Mouse (Mus musculus): Measurements from ENCODE around the gene Ms4a6d. TPM values are rescaled to one million over a fixed set of nuclear protein-coding genes. Genes with fewer than 3 reads are reported as not detected.

Ms4a6d gene
- 8.9 TPM for polyA plus RNA-seq (2014; fragmentation: Illumina TruSeq; extraction: RNeasy Lipid Tissue Mini Kit (QIAGEN cat#74804); ENCODE audit: insufficient read depth, low read depth, low replicate concordance)

GRCm38 (mm10) chr19:11604603-11605002 lies at the start of gene Ms4a6d:
TSS of gene Ms4a6d (minus strand) at chr19:11604849.

GRCm38 (mm10) chr19:11640732-11641131 lies 36.1 kb upstream of the Ms4a6d start, which contains the start of gene Ms4a3:
TSS of gene Ms4a3 (minus strand) at chr19:11640851.

GRCm38 (mm10) chr19:11623551-11623950 lies 18.9 kb upstream of the Ms4a6d start, which contains the start of gene Ms4a2:
TSS of gene Ms4a2 (minus strand) at chr19:11623719.

Other genes starting within 250 kb of the Ms4a6d start
- 3.3 TPM for gene Ms4a4a, start 229.3 kb downstream of the Ms4a6d start, polyA plus RNA-seq (2014; fragmentation: Illumina TruSeq; extraction: RNeasy Lipid Tissue Mini Kit (QIAGEN cat#74804); ENCODE audit: insufficient read depth, low read depth, low replicate concordance)
- 13.2 TPM for gene Ms4a4c, start 200.1 kb downstream of the Ms4a6d start, polyA plus RNA-seq (2014; fragmentation: Illumina TruSeq; extraction: RNeasy Lipid Tissue Mini Kit (QIAGEN cat#74804); ENCODE audit: insufficient read depth, low read depth, low replicate concordance)
- gene Ms4a4b, start 161.3 kb downstream of the Ms4a6d start, polyA plus RNA-seq (2014; fragmentation: Illumina TruSeq; extraction: RNeasy Lipid Tissue Mini Kit (QIAGEN cat#74804); ENCODE audit: insufficient read depth, low read depth, low replicate concordance), result 27.2 TPM
- gene Ms4a6c, start 135.5 kb downstream of the Ms4a6d start, polyA plus RNA-seq (2014; fragmentation: Illumina TruSeq; extraction: RNeasy Lipid Tissue Mini Kit (QIAGEN cat#74804); ENCODE audit: insufficient read depth, low read depth, low replicate concordance), result 20.5 TPM
- gene Gm8369, start 118.9 kb downstream of the Ms4a6d start, polyA plus RNA-seq (2014; fragmentation: Illumina TruSeq; extraction: RNeasy Lipid Tissue Mini Kit (QIAGEN cat#74804); ENCODE audit: insufficient read depth, low read depth, low replicate concordance), result 15.9 TPM
- 17.9 TPM for gene Ms4a6b, start 88.3 kb downstream of the Ms4a6d start, polyA plus RNA-seq (2014; fragmentation: Illumina TruSeq; extraction: RNeasy Lipid Tissue Mini Kit (QIAGEN cat#74804); ENCODE audit: insufficient read depth, low read depth, low replicate concordance)
- gene Ms4a4d, start 68.0 kb downstream of the Ms4a6d start, polyA plus RNA-seq (2014; fragmentation: Illumina TruSeq; extraction: RNeasy Lipid Tissue Mini Kit (QIAGEN cat#74804); ENCODE audit: insufficient read depth, low read depth, low replicate concordance), result 40.6 TPM
- gene Ms4a2, start 18.9 kb upstream of the Ms4a6d start, polyA plus RNA-seq (2014; fragmentation: Illumina TruSeq; extraction: RNeasy Lipid Tissue Mini Kit (QIAGEN cat#74804); ENCODE audit: insufficient read depth, low read depth, low replicate concordance), result 0.43 TPM
- gene Ms4a3, start 36.0 kb upstream of the Ms4a6d start, polyA plus RNA-seq (2014; fragmentation: Illumina TruSeq; extraction: RNeasy Lipid Tissue Mini Kit (QIAGEN cat#74804); ENCODE audit: insufficient read depth, low read depth, low replicate concordance), result not detected
- gene Oosp2, start 55.7 kb upstream of the Ms4a6d start, polyA plus RNA-seq (2014; fragmentation: Illumina TruSeq; extraction: RNeasy Lipid Tissue Mini Kit (QIAGEN cat#74804); ENCODE audit: insufficient read depth, low read depth, low replicate concordance), result not detected
- gene Oosp1, start 86.3 kb upstream of the Ms4a6d start, polyA plus RNA-seq (2014; fragmentation: Illumina TruSeq; extraction: RNeasy Lipid Tissue Mini Kit (QIAGEN cat#74804); ENCODE audit: insufficient read depth, low read depth, low replicate concordance), result 0.43 TPM
- gene Oosp3, start 92.2 kb upstream of the Ms4a6d start, polyA plus RNA-seq (2014; fragmentation: Illumina TruSeq; extraction: RNeasy Lipid Tissue Mini Kit (QIAGEN cat#74804); ENCODE audit: insufficient read depth, low read depth, low replicate concordance), result not detected
- gene Gif, start 142.7 kb upstream of the Ms4a6d start, polyA plus RNA-seq (2014; fragmentation: Illumina TruSeq; extraction: RNeasy Lipid Tissue Mini Kit (QIAGEN cat#74804); ENCODE audit: insufficient read depth, low read depth, low replicate concordance), result not detected
- 21.3 TPM for gene Mrpl16, start 165.5 kb upstream of the Ms4a6d start, polyA plus RNA-seq (2014; fragmentation: Illumina TruSeq; extraction: RNeasy Lipid Tissue Mini Kit (QIAGEN cat#74804); ENCODE audit: insufficient read depth, low read depth, low replicate concordance)
- 20.1 TPM for gene Stx3, start 214.6 kb upstream of the Ms4a6d start, polyA plus RNA-seq (2014; fragmentation: Illumina TruSeq; extraction: RNeasy Lipid Tissue Mini Kit (QIAGEN cat#74804); ENCODE audit: insufficient read depth, low read depth, low replicate concordance)
- gene Olfr1417, start 234.4 kb upstream of the Ms4a6d start, polyA plus RNA-seq (2014; fragmentation: Illumina TruSeq; extraction: RNeasy Lipid Tissue Mini Kit (QIAGEN cat#74804); ENCODE audit: insufficient read depth, low read depth, low replicate concordance), result not detected

Measured in lung, adult 10 weeks (tissue).